Mouse (Mus musculus): ENCODE data around the gene Ddx1. TPM values are rescaled to one million over a fixed set of nuclear protein-coding genes. Genes with fewer than 3 reads are reported as not detected.

The Ddx1 gene
- polyA plus RNA-seq, 1 experiment, result 43.0 TPM

GRCm38 (mm10) chr12:13199338-13200301, 49.4 kb downstream of the Ddx1 start:
- H3K27me3 ChIP-seq (ENCODE audit: control insufficient read depth, insufficient read depth, insufficient read length), result no peaks in the 10 kb centered on the region
- no peak overlapping the region for H3ac ChIP-seq (ENCODE audit: control insufficient read depth, insufficient read length, low read depth)
- H3K79me3 ChIP-seq (ENCODE audit: low read depth), result no peaks in the 10 kb centered on the region
- no peaks in the 10 kb centered on the region for H3K79me2 ChIP-seq (ENCODE audit: control insufficient read depth, insufficient read depth)
- H3K4me3 ChIP-seq (ENCODE audit: insufficient read depth, poor library complexity, severe bottlenecking), result no peak overlapping the region
- H3K36me3 ChIP-seq (ENCODE audit: control insufficient read depth, insufficient read depth), result no peaks in the 10 kb centered on the region
- TF ChIP-seq MYOG (IDR thresholded peaks at IDR 0.05; ENCODE audit: control insufficient read depth, extremely low read depth, insufficient read length) (no peak), CTCF (IDR thresholded peaks at IDR 0.05; ENCODE audit: control insufficient read depth, insufficient read depth, insufficient read length) (no peak), MYOD1 (IDR thresholded peaks at IDR 0.05; ENCODE audit: control insufficient read depth, insufficient read length, low read depth) (no peak), USF1 (IDR thresholded peaks at IDR 0.05; ENCODE audit: low read depth) (no peak), FOSL1 (IDR thresholded peaks at IDR 0.05; ENCODE audit: insufficient read depth, low read length, poor library complexity, severe bottlenecking) (no peak), MAX (IDR thresholded peaks at IDR 0.05) (no peak), CEBPB (IDR thresholded peaks at IDR 0.05; ENCODE audit: low read depth) (no peak)

GRCm38 (mm10) chr12:13198157-13198556, 50.9 kb downstream of the Ddx1 start:
- H3K79me3 ChIP-seq (ENCODE audit: low read depth), result no peaks in the 10 kb centered on the region
- H3K4me3 ChIP-seq (ENCODE audit: insufficient read depth, poor library complexity, severe bottlenecking), result no peak overlapping the region
- TF ChIP-seq MYOG (IDR thresholded peaks at IDR 0.05; ENCODE audit: control insufficient read depth, extremely low read depth, insufficient read length), result no peak
- no peak for TF ChIP-seq CEBPB (IDR thresholded peaks at IDR 0.05; ENCODE audit: low read depth)
- no peak for TF ChIP-seq USF1 (IDR thresholded peaks at IDR 0.05; ENCODE audit: low read depth)
- TF ChIP-seq FOSL1 (IDR thresholded peaks at IDR 0.05; ENCODE audit: insufficient read depth, low read length, poor library complexity, severe bottlenecking), result no peak
- TF ChIP-seq MAX (IDR thresholded peaks at IDR 0.05), result no peak
- TF ChIP-seq MYOD1 (IDR thresholded peaks at IDR 0.05; ENCODE audit: control insufficient read depth, insufficient read length, low read depth), result no peak
- no peak for TF ChIP-seq CTCF (IDR thresholded peaks at IDR 0.05; ENCODE audit: control insufficient read depth, insufficient read depth, insufficient read length)
- no peaks in the 10 kb centered on the region for H3K79me2 ChIP-seq (ENCODE audit: control insufficient read depth, insufficient read depth)
- H3K36me3 ChIP-seq (ENCODE audit: control insufficient read depth, insufficient read depth), result no peaks in the 10 kb centered on the region
- H3K27me3 ChIP-seq (ENCODE audit: control insufficient read depth, insufficient read depth, insufficient read length), result no peaks in the 10 kb centered on the region
- no peak overlapping the region for H3ac ChIP-seq (ENCODE audit: control insufficient read depth, insufficient read length, low read depth)

GRCm38 (mm10) chr12:13196146-13196545, 52.9 kb downstream of the Ddx1 start:
- Histone ChIP-seq H3K27me3 (ENCODE audit: control insufficient read depth, insufficient read depth, insufficient read length) (no peaks in the 10 kb centered on the region), H3K79me2 (ENCODE audit: control insufficient read depth, insufficient read depth) (no peaks in the 10 kb centered on the region), H3K36me3 (ENCODE audit: control insufficient read depth, insufficient read depth) (no peaks in the 10 kb centered on the region), H3ac (ENCODE audit: control insufficient read depth, insufficient read length, low read depth) (no peak overlapping the region), H3K4me3 (ENCODE audit: insufficient read depth, poor library complexity, severe bottlenecking) (no peak overlapping the region), H3K79me3 (ENCODE audit: low read depth) (no peaks in the 10 kb centered on the region)
- TF ChIP-seq MYOD1 (IDR thresholded peaks at IDR 0.05; ENCODE audit: control insufficient read depth, insufficient read length, low read depth) (no peak), MYOG (IDR thresholded peaks at IDR 0.05; ENCODE audit: control insufficient read depth, extremely low read depth, insufficient read length) (no peak), USF1 (IDR thresholded peaks at IDR 0.05; ENCODE audit: low read depth) (no peak), CTCF (IDR thresholded peaks at IDR 0.05; ENCODE audit: control insufficient read depth, insufficient read depth, insufficient read length) (no peak), MAX (IDR thresholded peaks at IDR 0.05) (no peak), CEBPB (IDR thresholded peaks at IDR 0.05; ENCODE audit: low read depth) (no peak), FOSL1 (IDR thresholded peaks at IDR 0.05; ENCODE audit: insufficient read depth, low read length, poor library complexity, severe bottlenecking) (no peak)

- no peak overlapping the region for H3ac ChIP-seq (ENCODE audit: control insufficient read depth, insufficient read length, low read depth)
- no peak for TF ChIP-seq MYOG (IDR thresholded peaks at IDR 0.05; ENCODE audit: control insufficient read depth, extremely low read depth, insufficient read length)
- no peak for TF ChIP-seq MYOD1 (IDR thresholded peaks at IDR 0.05; ENCODE audit: control insufficient read depth, insufficient read length, low read depth)
- no peak for TF ChIP-seq FOSL1 (IDR thresholded peaks at IDR 0.05; ENCODE audit: insufficient read depth, low read length, poor library complexity, severe bottlenecking)
- TF ChIP-seq USF1 (IDR thresholded peaks at IDR 0.05; ENCODE audit: low read depth), result no peak
- TF ChIP-seq CEBPB (IDR thresholded peaks at IDR 0.05; ENCODE audit: low read depth), result no peak
- TF ChIP-seq CTCF (IDR thresholded peaks at IDR 0.05; ENCODE audit: control insufficient read depth, insufficient read depth, insufficient read length), result no peak
- no peak for TF ChIP-seq MAX (IDR thresholded peaks at IDR 0.05)
- no peaks in the 10 kb centered on the region for H3K36me3 ChIP-seq (ENCODE audit: control insufficient read depth, insufficient read depth)
- H3K4me3 ChIP-seq (ENCODE audit: insufficient read depth, poor library complexity, severe bottlenecking), result no peak overlapping the region
- no peaks in the 10 kb centered on the region for H3K27me3 ChIP-seq (ENCODE audit: control insufficient read depth, insufficient read depth, insufficient read length)
- H3K79me3 ChIP-seq (ENCODE audit: low read depth), result no peaks in the 10 kb centered on the region
- no peaks in the 10 kb centered on the region for H3K79me2 ChIP-seq (ENCODE audit: control insufficient read depth, insufficient read depth)
These were observed 53.5 kb downstream of the Ddx1 start for GRCm38 (mm10) chr12:13195506-13195905.

- Histone ChIP-seq H3K36me3 (ENCODE audit: control insufficient read depth, insufficient read depth) (no peaks in the 10 kb centered on the region), H3K79me3 (ENCODE audit: low read depth) (no peaks in the 10 kb centered on the region), H3K79me2 (ENCODE audit: control insufficient read depth, insufficient read depth) (no peaks in the 10 kb centered on the region), H3K4me3 (ENCODE audit: insufficient read depth, poor library complexity, severe bottlenecking) (no peak overlapping the region), H3K27me3 (ENCODE audit: control insufficient read depth, insufficient read depth, insufficient read length) (peaks cover 5% of the 10 kb centered on the region), H3ac (ENCODE audit: control insufficient read depth, insufficient read length, low read depth) (no peak overlapping the region)
- no peak for TF ChIP-seq USF1 (IDR thresholded peaks at IDR 0.05; ENCODE audit: low read depth)
- no peak for TF ChIP-seq FOSL1 (IDR thresholded peaks at IDR 0.05; ENCODE audit: insufficient read depth, low read length, poor library complexity, severe bottlenecking)
- no peak for TF ChIP-seq MYOG (IDR thresholded peaks at IDR 0.05; ENCODE audit: control insufficient read depth, extremely low read depth, insufficient read length)
- TF ChIP-seq MYOD1 (IDR thresholded peaks at IDR 0.05; ENCODE audit: control insufficient read depth, insufficient read length, low read depth), result no peak
- no peak for TF ChIP-seq MAX (IDR thresholded peaks at IDR 0.05)
- no peak for TF ChIP-seq CEBPB (IDR thresholded peaks at IDR 0.05; ENCODE audit: low read depth)
- TF ChIP-seq CTCF (IDR thresholded peaks at IDR 0.05; ENCODE audit: control insufficient read depth, insufficient read depth, insufficient read length), result no peak
These were observed 60.8 kb downstream of the Ddx1 start for GRCm38 (mm10) chr12:13188059-13188700.

Measured in C2C12 (cell line).